Mouse (Mus musculus) small intestine, adult 2 months (tissue): ENCODE measurements around the gene Zfp385c. TPM values are rescaled to one million over a fixed set of nuclear protein-coding genes. Genes with fewer than 3 reads are reported as not detected.

ENCODE experiments used
- H3K27ac ChIP-seq: fragments of 200-500 bp; 2 replicates; pipeline ENCODE4 v1.5.1; 2012; ENCODE audit warnings: low read depth, low read length, control low read depth, inconsistent platforms; ENCODE audit not compliant: insufficient read depth
- H3K27me3 ChIP-seq: fragments of 200-500 bp; 2 replicates; pipeline ENCODE4 v1.6.1; 2012; ENCODE audit warnings: mild to moderate bottlenecking, moderate library complexity, low read length, inconsistent platforms; ENCODE audit not compliant: control insufficient read depth, insufficient read depth
- H3K36me3 ChIP-seq: fragments of 200-500 bp; 2 replicates; pipeline ENCODE4 v1.6.1; 2012; ENCODE audit warnings: mild to moderate bottlenecking, low read length, control low read depth, inconsistent platforms; ENCODE audit not compliant: control insufficient read depth, insufficient read depth
- H3K4me1 ChIP-seq: fragments of 200-500 bp; 2 replicates; pipeline ENCODE4 v1.6.1; 2012; ENCODE audit warnings: low read length, inconsistent platforms, mixed read lengths; ENCODE audit not compliant: control insufficient read depth, insufficient read depth, insufficient read length
- H3K4me3 ChIP-seq: fragments of 200-500 bp; 2 replicates; pipeline ENCODE4 v1.5.1; 2012; ENCODE audit warnings: low read depth, mild to moderate bottlenecking, control low read depth, inconsistent platforms, low read length, moderate library complexity
- CTCF ChIP-seq: fragments of 200-500 bp; IDR thresholded peaks from 2 replicates; pipeline ENCODE4 v1.5.1; 2012; ENCODE audit warnings: low read depth, mild to moderate bottlenecking, control low read depth, inconsistent platforms, low read length, moderate library complexity, mixed read lengths; ENCODE audit not compliant: insufficient replicate concordance, insufficient read length; ENCODE audit errors: extremely low read depth
- POLR2A ChIP-seq: fragments of 200-500 bp; IDR thresholded peaks from 2 replicates; pipeline ENCODE4 v1.6.1; 2012; ENCODE audit warnings: low read depth, mild to moderate bottlenecking, control low read depth, inconsistent platforms, low read length, moderate library complexity
- WGBS: fragments of 180-500 bp; shearing (Covaris S2); methylation state at CpG from one replicate; pipeline ENCODE4 v1.1.7; 2018; 5-methylcytosine and 5-hydroxymethylcytosine counted together
- polyA plus RNA-seq: library from polyadenylated mRNA; depleted of rRNA; stranded (reverse); fragments of >200 nt; gene quantifications from 2 replicates; pipeline ENCODE4 v1.2.3, GENCODE M21; 2012

The Zfp385c gene
- polyA plus RNA-seq, 1 experiment, result 0.62 TPM

GRCm38 (mm10) chr11:100718462-100718861 is 26.2 kb upstream of the Zfp385c start:
- Histone ChIP-seq H3K27me3 (no peaks in the 10 kb centered on the region), H3K4me1 (peaks cover 21% of the 10 kb centered on the region), H3K27ac (no peak overlapping the region), H3K36me3 (peaks cover 44% of the 10 kb centered on the region), H3K4me3 (no peak overlapping the region)
- TF ChIP-seq POLR2A, result no peak
- TF ChIP-seq CTCF, result no peak
- WGBS, result 96% methylated on average over 7 of the region's 7 CpGs

DNA sequence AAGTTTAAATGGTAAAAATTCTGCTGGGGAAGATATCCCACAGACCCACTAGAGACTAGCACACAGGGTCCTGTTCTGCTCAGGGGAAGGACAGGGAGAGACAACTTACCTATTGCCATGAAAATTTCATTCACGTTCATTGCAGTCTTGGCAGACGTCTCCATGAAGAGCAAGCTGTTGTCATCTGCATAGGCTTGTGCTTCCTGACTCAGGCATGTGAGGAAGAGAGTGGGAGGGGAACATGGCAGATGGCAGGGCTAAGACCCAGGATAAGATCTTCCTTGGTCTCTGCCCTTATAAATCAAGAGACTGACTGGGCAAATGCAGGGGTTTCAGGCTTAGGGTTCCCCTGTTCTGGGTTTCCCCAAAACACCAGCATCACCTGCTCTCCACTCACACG is 24.4 kb upstream of the Zfp385c start:
- H3K27me3 ChIP-seq, result no peaks in the 10 kb centered on the region
- H3K4me1 ChIP-seq, result peaks cover 18% of the 10 kb centered on the region
- H3K4me3 ChIP-seq, result no peak overlapping the region
- TF ChIP-seq POLR2A, result no peak
- no peak for TF ChIP-seq CTCF
- 88% methylated on average over 3 of the region's 3 CpGs for WGBS
- H3K27ac ChIP-seq, result no peak overlapping the region
- peaks cover 44% of the 10 kb centered on the region for H3K36me3 ChIP-seq

DNA sequence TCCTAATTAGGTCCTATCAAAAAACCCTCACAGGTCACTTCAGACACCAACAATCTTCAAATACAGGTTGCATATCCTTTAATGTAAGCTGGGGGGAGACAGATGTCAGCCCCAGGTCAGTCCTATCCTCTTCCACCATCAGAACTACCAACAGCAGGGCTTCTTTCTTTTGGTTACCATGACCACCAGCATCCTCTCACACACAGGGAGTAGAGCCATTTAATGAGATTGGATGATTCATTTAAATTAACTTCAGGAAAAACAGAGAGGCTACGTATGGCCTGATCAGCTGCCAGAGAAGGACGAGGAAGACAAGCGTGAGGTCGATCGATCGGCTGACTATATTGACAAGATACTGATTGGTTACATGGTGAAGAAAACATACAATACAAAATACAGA is 22.7 kb upstream of the Zfp385c start:
- Histone ChIP-seq H3K4me1 (peaks cover 19% of the 10 kb centered on the region), H3K27ac (no peak overlapping the region), H3K4me3 (no peak overlapping the region), H3K27me3 (no peaks in the 10 kb centered on the region), H3K36me3 (peaks cover 44% of the 10 kb centered on the region)
- TF ChIP-seq CTCF, result no peak
- TF ChIP-seq POLR2A, result no peak
- WGBS, result 92% methylated on average over 6 of the region's 6 CpGs

DNA sequence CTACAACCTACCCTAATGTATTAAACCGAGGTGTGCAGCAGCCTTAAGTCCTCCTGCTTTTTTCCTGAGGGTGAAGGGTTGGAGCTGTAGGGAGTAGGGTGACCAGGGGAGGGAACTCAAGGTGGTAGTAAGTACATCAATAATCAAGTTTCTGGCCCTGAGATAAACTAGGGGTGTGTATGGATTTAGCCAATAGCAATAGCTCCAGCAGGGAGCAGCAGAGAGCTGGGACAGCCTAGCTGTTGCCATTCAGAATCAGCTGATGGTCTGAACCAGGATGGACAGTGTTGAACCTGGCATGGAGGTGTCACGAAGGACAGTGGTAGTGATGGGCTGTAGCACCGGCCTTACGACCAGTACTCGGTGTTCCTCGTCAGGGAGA is 22.3 kb upstream of the Zfp385c start:
- peaks cover 40% of the 10 kb centered on the region for H3K36me3 ChIP-seq
- H3K27ac ChIP-seq, result peak overlapping the region; percentile 65
- H3K4me1 ChIP-seq, result peaks cover 16% of the 10 kb centered on the region
- TF ChIP-seq CTCF, result peak; percentile 74; the same call in 1 of the 2 replicates
- no peak for TF ChIP-seq POLR2A
- peak overlapping the region; percentile 57; the same call in 1 of the 2 replicates for H3K4me3 ChIP-seq
- no peaks in the 10 kb centered on the region for H3K27me3 ChIP-seq
- WGBS, result 64% methylated on average over 6 of the region's 6 CpGs

DNA sequence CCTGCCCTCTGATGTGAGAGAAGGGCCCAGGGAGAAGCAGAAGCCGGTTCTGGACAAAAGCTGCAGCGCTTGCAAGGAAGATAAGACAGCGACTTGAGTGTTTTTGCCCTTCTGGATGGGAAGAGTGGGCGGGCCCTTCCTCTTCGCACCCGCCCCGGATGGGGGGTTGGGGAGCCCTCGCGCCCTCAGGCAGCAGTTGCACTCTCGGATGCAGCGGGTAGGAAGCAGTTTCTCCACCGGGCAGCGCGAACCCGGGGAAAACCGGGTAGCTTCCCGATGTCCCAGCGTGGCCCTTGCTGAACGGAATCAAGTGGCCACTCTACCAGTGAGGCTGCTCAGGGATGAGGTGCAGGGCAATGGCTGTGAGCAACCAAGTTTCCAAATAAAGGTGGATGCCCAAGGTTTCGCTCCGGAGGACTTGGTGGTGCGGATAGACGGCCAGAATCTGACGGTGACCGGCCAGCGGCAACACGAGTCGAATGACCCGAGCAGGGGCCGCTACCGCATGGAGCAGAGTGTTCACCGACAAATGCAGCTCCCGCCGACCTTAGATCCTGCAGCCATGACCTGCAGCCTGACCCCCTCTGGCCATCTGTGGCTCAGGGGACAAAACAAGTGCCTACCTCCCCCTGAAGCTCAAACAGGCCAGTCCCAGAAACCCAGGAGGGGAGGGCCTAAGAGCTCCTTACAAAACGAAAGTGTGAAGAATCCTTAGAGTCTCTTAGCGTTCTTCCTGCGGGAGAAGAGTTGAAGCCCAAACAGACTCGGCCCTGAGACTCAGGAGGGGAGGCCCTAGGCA is 21.7 kb upstream of the Zfp385c start, which contains the start of gene Hspb9:
TSS of gene Hspb9 (plus strand) at position 116 of the 799 bp plus-strand sequence.
- 38% methylated on average over 38 of the region's 38 CpGs for WGBS
- H3K4me3 ChIP-seq, result peak within 1 kb of the TSS; percentile 57
- H3K36me3 ChIP-seq, result peaks cover 39% of the 10 kb centered on the region
- H3K27me3 ChIP-seq, result no peaks in the 10 kb centered on the region
- peaks cover 16% of the 10 kb centered on the region for H3K4me1 ChIP-seq
- TF ChIP-seq POLR2A, result no peak; the same call in 1 of the 2 replicates
- no peak for TF ChIP-seq CTCF
- peak within 1 kb of the TSS; percentile 65 for H3K27ac ChIP-seq

DNA sequence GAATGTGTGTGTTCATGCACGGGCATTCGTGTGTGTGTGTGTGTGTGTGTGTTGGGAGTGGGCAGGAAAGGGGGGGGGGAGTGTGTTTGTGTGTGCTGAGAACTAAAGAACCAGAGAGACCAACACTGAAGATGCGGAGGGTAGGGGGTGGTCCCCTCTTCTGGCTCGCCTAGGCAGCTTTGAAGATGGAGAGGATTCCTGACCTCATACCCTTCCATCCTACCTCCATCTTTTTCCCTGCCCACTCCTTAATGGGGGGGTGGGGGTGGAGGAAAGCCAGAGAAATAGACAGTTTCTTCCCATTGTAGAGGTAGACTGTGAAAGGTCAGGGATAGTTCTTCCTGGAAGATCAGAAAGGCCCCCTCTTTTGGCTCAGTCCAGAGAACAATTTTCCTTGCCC is 20.9 kb upstream of the Zfp385c start:
- Histone ChIP-seq H3K4me3 (peak overlapping the region; percentile 57), H3K27me3 (no peaks in the 10 kb centered on the region), H3K4me1 (peaks cover 16% of the 10 kb centered on the region), H3K36me3 (peaks cover 35% of the 10 kb centered on the region), H3K27ac (0 out of 2 replicates have a peak overlapping the region, but pooled peaks have one; percentile 35)
- WGBS, result 83% methylated on average over 4 of the region's 4 CpGs
- TF ChIP-seq POLR2A (no peak), CTCF (no peak)

GRCm38 (mm10) chr11:100711783-100712615 is 19.7 kb upstream of the Zfp385c start, which contains the start of gene Kat2a:
Gene Kat2a (minus strand): TSS chr11:100712465.
- H3K4me3 ChIP-seq, result peak within 1 kb of the TSS; percentile 87
- peaks cover 31% of the 10 kb centered on the region for H3K36me3 ChIP-seq
- H3K27ac ChIP-seq, result no peak within 1 kb of the TSS
- no peaks in the 10 kb centered on the region for H3K27me3 ChIP-seq
- peaks cover 16% of the 10 kb centered on the region for H3K4me1 ChIP-seq
- TF ChIP-seq CTCF (no peak), POLR2A (peak; percentile 65)
- 1% methylated on average over 47 of the region's 48 CpGs for WGBS
